Mouse (Mus musculus) retina, postnatal 7 days (tissue): ENCODE measurements around the gene Acad10.
A peak's percentile ranks its signal among the peaks of the same experiment; 100 is the strongest.

Experiments used
- DNase-seq: peaks from one replicate; pipeline ENCODE4 v3.0.0-alpha.2; 2012; ENCODE audit warnings: low read depth, low spot score

Acad10 gene

GRCm38 (mm10) chr5:121597332-121597731 is 63.0 kb downstream of the Acad10 start:
- no peak for DNase-seq

GRCm38 (mm10) chr5:121596226-121596625 is 64.1 kb downstream of the Acad10 start:
- no peak for DNase-seq

- DNase-seq, result no peak
Observed at GRCm38 (mm10) chr5:121595758-121596157, 64.6 kb downstream of the Acad10 start.

DNA sequence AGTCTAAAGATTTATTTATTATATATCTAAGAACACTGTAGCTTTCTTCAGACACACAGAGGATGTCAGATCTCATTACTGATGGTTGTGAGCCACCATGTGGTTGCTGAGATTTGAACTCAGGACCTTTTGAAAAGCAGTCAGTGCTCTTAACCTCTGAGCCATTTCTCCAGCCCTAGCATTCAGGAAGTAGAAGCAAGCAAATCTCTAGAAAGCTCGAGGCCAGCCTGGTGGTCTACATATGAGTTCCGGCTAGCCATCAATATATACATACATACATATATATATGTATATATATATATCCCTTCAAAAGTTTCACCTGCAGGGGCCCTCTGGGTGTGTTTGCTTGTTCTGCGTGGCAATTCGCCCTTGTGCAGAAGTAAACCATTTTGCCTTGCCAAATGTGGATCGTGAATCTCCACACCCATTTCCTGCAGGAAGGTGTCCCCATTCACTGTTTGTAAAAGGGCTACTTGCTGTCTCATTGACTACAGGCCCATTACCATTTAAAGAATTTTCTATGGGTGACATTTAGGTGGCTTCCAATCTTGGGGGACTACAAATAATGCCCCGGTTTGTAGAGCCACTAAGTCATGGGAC is 65.5 kb downstream of the Acad10 start:
- DNase-seq, result no peak

DNA sequence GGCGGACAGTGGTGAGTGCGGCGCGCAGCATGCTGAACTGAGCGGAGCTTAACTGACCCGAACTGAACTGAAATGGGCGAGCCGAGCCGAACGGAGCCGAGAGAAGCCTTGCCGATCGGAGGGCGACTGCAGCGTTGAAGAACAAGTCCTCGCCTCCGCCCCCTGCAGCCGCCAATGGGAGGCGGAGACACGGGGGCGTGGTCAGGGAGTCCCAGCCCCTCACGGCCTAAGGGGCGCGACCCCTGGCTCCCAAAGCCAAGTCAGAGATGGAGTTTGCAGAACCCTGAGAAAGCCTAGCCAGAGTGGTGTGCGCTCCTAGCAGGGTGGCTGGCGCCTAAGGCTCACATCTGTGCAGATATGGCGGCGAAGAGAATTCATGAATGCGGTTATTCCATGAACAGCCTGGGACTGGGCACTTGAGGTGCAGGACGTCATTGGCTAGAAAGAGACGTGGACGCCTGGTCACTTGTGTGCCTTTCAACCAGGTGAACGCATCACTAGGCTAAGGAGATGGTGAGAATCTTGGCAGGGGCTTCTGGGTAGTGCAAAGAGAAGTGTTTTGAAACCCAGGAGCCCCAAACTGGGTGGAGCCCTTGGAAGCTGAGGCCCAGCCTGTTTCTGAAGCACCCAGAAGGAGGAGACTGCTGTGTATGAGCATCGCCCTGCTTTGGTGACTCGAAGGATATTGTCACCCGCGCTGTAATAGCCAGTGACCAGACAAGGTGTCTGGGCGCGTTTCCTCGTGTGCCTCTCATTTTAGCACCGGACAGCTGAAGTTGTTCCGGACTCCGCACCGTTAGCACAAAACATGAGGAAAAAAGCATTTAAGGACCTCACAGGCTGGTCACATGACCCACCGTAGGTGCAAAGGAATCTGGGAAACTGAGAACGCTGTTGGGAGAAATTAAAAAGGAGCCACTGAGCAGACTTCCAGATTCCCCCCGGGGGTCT is 66.6 kb downstream of the Acad10 start, which contains the start of gene Aldh2:
Aldh2 (minus strand) TSS at position 374 of the 951 bp plus-strand sequence.
- DNase-seq, result peak; percentile 46

DNA sequence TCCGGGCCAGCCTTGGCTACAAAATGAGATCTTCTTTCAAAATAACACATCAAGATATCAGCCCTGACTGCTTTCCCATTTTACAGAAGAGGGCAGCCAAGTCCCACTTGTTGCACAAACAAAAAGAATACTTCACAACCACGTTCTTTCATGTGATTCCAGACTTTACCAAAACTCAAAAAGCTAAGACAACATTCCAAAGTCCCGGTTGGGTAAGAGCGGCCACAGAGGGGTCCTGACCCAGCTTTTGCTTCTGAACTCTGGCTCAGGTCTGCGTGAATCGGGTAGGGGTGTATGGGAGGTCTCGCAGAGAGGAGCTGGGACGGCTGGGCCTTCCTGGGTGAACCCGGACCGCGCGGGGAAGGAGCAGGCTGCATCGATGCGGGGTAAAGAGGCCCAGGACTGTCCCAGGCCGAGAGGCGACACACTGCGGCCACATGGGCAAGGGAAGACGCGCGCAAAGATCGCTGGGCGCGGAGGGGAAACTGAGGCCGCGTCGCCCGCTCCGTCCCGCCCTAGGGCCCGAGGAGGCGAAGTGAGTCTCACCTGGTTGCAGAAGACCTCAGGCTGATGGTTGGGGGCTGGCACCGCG is 67.4 kb downstream of the Acad10 start:
- DNase-seq, result no peak

GRCm38 (mm10) chr5:121592064-121592815 is 68.1 kb downstream of the Acad10 start:
- DNase-seq, result no peak

GRCm38 (mm10) chr5:121591417-121592063 is 68.8 kb downstream of the Acad10 start:
- DNase-seq, result no peak

DNA sequence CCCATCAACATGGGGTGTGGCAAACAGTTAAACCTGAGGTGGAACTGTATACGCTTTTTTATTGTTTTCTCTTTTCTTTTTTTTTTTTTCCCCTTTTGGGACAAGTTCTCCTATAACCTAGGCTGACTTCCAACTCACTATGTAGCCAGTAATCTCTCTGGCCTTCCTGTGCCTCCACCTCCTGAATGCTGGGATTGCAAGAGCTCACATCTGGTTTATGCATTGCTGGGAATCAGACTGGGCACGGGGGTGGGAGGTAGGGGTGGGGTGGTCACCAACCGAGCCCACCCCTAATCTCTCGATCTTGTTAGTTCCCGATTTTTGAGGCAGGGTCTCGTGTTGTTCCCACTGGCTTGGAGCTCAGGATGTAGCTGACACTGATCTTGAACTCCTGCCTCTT is 70.4 kb downstream of the Acad10 start:
- no peak for DNase-seq

DNA sequence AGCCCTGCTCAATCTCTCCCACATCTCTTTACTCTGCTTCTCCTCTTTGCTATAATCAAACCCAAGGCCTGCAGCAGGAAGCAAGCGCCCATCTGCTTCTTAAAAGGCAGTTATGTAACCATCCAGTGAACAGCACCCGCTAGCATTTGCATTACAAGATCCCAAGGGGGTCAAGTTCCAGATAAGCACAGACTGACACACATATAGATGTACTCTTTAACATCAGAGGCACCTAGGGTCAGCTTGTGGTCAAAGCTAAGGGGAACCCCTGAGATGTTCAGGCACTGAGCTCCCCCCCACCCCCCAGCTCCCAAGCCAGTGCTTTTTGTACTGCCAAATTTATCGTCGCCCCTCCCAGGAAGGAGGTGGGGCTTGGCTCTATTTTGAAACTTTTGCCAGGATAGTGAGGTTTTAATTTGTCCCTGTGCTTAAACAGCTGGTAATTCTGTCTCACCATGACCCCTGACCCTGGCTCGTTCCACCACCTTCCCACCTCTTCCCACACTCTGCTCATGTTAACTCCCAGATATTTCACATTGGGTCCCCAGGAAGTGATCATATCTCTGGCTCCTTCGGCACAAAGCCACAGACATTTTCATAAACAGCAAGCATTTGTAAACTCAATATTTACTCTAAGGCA is 73.8 kb downstream of the Acad10 start:
- DNase-seq, result no peak

DNA sequence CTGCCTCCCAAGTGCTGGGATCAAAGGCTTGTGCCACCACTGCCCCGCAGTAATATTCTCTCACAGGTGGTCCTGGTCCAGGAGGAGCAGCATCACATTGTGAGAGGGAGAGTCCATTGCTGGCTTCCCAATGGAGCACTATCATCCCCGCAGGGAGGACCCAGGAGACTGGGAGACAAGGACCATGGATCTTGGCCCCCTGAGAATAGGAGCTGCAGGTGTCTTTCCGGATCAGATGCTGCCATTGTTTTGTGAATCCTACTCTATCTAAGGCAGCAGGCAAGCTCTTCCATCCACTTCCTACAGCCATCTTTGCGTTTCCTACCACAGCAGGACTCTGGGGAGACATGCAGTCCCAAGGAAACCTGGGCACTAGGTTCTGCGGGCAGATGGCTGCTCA is 74.6 kb downstream of the Acad10 start:
- no peak for DNase-seq

DNA sequence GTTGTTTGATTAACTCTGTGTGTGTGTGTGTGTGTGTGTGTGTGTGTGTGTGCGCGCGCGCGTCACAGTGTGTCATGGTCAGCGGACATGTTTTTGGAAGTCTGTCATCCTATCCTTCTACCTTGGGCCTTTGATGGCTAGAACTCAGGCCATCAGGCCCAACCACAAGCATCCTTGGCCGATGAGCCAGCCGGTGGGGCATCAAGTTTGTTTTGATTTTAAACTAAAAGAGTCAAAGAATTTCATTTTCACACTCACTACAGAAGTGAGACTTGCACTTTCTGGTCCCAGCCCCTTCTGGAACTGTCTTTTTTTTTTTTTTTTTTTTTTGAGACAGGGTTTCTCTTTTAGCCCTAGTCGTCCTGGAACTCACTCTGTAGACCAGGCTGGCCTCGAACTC is 75.3 kb downstream of the Acad10 start:
- no peak for DNase-seq

DNA sequence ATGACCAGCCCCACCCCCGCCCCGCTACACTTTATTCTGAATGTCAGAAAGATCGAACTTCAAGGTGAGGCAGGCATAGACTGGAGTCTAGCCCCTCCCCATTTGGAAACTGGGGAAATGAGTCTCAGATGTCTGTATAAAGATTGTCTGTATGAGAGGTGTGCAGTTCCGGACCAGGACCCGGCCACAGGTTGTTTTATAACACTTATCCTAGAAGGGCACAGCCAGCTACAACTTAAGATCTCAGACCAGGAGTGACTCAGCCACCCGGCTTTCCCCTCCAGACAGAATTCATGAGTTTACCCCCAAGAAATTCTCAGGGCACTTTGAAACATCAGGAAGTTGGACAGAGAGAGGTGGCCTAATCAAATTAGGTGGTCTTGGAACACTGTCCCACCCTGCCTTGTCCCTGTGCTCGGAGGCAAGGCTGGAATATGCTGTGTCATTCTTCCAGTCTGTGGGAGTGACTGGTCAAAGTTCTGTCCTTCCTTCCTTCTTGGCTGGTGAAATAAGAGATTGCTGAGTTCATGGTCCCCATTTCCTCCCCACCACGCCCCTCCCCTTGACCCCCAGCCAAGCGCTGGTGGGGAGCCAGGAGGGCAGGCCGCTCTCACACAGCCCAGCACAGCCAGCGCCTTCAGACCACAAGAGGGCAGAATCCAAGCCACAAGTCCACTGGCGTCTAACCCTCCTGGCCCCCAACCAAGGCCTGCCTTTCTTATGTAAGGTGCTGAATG is 76.4 kb downstream of the Acad10 start:
- no peak for DNase-seq

GRCm38 (mm10) chr5:121581945-121582344 is 78.4 kb downstream of the Acad10 start:
- no peak for DNase-seq

GRCm38 (mm10) chr5:121576927-121577488 is 83.3 kb downstream of the Acad10 start:
- DNase-seq, result no peak

DNA sequence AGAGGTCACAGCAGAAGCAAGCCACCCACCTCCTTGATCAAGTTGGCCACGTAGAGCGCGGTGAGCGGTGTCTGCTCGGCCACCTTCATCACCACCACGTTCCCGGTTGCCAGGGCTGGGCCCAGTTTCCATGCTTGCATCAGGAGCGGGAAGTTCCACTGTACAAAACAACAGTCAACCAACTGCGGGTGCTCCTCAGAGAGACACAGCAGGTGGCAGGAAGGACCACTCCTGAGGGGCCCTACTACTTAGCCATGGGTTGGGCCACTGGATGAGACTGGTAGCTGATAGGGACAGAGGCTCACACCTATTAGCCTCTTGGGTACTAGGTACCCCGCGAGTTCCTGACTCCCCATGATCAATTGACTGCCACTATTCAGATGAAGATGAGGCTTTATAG is 84.4 kb downstream of the Acad10 start:
- no peak for DNase-seq

GRCm38 (mm10) chr5:121574145-121574544 is 86.2 kb downstream of the Acad10 start:
- no peak for DNase-seq
